Mouse (Mus musculus): Measurements from ENCODE around the gene Miox. TPM values are rescaled to one million over a fixed set of nuclear protein-coding genes. Genes with fewer than 3 reads are reported as not detected.
A peak's percentile ranks its signal among the peaks of the same experiment; 100 is the strongest.

The Miox gene
- polyA plus RNA-seq, 1 experiment from 2014 or later: 2.7 TPM

DNA sequence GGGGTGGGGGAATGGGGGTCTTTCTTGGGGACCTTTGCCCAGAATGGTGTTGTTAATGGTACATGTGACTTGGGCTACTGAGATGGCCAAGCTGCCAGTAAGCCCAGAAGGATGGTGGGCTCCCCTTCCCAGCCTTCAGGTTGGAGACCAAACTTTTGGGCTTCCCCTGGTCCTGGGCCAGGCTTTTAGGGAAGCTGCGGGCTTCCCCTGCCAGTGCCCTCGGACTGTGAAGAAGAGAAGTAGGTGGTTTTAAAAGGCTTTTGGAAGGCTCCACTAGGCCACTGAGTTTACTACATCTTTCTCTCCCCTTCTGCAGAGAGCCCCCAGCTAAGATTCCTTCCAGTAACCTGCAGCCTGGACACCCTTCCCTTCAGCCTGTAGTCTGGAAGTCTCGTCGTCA is 10.5 kb upstream of the Miox start:
- no peak for ATAC-seq (replicated peaks; ENCODE audit: low FRiP score)
- DNase-seq (ENCODE audit: low spot score): no peak
- no peaks in the 10 kb centered on the region for H3K9me3 ChIP-seq (ENCODE audit: control insufficient read depth, low read length)
- peak overlapping the region; percentile 53 for H3K4me3 ChIP-seq (ENCODE audit: low read depth, low read length)
- no peak overlapping the region for H3K27ac ChIP-seq (ENCODE audit: low read depth, low read length)
- peaks cover 7% of the 10 kb centered on the region for H3K4me1 ChIP-seq (replicated peaks; ENCODE audit: control insufficient read depth, insufficient read depth, low read length)
- no peaks in the 10 kb centered on the region for H3K36me3 ChIP-seq (ENCODE audit: control insufficient read depth, insufficient read depth, low read length)
- WGBS: 73% methylated on average over 4 of the region's 4 CpGs
- H3K27me3 ChIP-seq (replicated peaks; ENCODE audit: control insufficient read depth, insufficient read depth, low read length): peaks cover 12% of the 10 kb centered on the region; the same call in 1 of the 2 replicates
- peak overlapping the region; percentile 68 for H3K4me2 ChIP-seq
- peak overlapping the region; percentile 71; the same call in 1 of the 2 replicates for H3K9ac ChIP-seq (ENCODE audit: low read depth, low read length)

- Histone ChIP-seq H3K27ac (ENCODE audit: low read depth, low read length) (no peak overlapping the region), H3K4me2 (no peak overlapping the region), H3K9ac (ENCODE audit: low read depth, low read length) (no peak overlapping the region), H3K4me3 (ENCODE audit: low read depth, low read length) (no peak overlapping the region), H3K9me3 (ENCODE audit: control insufficient read depth, low read length) (no peaks in the 10 kb centered on the region), H3K4me1 (replicated peaks; ENCODE audit: control insufficient read depth, insufficient read depth, low read length) (peaks cover 4% of the 10 kb centered on the region; the same call in 1 of the 2 replicates), H3K27me3 (replicated peaks; ENCODE audit: control insufficient read depth, insufficient read depth, low read length) (peaks cover 12% of the 10 kb centered on the region; the same call in 1 of the 2 replicates), H3K36me3 (ENCODE audit: control insufficient read depth, insufficient read depth, low read length) (no peaks in the 10 kb centered on the region)
- 66% methylated on average over 5 of the region's 5 CpGs for WGBS
- ATAC-seq (replicated peaks; ENCODE audit: low FRiP score) (no peak), DNase-seq (ENCODE audit: low spot score) (no peak)
Observed at GRCm38 (mm10) chr15:89326441-89326840, 7.8 kb upstream of the Miox start.

GRCm38 (mm10) chr15:89334774-89335537 is 758 bp downstream of the Miox start:
- WGBS: 81% methylated on average over 17 of the region's 17 CpGs
- DNase-seq (ENCODE audit: low spot score) (no peak), ATAC-seq (replicated peaks; ENCODE audit: low FRiP score) (no peak)
- Histone ChIP-seq H3K36me3 (ENCODE audit: control insufficient read depth, insufficient read depth, low read length) (no peaks in the 10 kb centered on the region), H3K9me3 (ENCODE audit: control insufficient read depth, low read length) (no peaks in the 10 kb centered on the region), H3K4me2 (no peak overlapping the region), H3K27ac (ENCODE audit: low read depth, low read length) (no peak overlapping the region), H3K4me1 (replicated peaks; ENCODE audit: control insufficient read depth, insufficient read depth, low read length) (no peaks in the 10 kb centered on the region), H3K27me3 (replicated peaks; ENCODE audit: control insufficient read depth, insufficient read depth, low read length) (no peaks in the 10 kb centered on the region), H3K4me3 (ENCODE audit: low read depth, low read length) (no peak overlapping the region), H3K9ac (ENCODE audit: low read depth, low read length) (no peak overlapping the region)

DNA sequence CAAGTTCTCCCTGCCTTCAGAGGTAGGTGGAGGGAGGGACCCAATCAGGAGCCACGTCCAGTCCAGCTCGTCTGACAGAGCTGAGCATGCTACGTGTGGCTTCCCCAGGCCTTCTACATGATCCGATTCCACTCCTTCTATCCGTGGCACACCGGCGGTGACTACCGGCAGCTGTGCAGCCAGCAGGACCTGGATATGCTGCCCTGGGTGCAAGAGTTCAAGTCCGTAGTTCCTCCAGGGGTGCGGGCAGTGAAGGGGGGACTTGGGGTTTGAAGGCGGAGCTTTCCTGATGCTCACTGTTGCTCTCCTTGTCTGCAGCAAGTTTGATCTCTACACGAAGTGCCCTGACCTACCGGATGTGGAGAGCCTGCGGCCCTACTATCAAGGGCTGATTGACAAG is 2.2 kb downstream of the Miox start:
- 0 out of 2 replicates have a peak, but pooled peaks have one; percentile 20 for ATAC-seq (replicated peaks; ENCODE audit: low FRiP score)

GRCm38 (mm10) chr15:89339696-89340095 is 5.5 kb downstream of the Miox start:
- ATAC-seq (replicated peaks; ENCODE audit: low FRiP score): no peak
- Histone ChIP-seq H3K4me2 (no peak overlapping the region), H3K27ac (ENCODE audit: low read depth, low read length) (no peak overlapping the region), H3K36me3 (ENCODE audit: control insufficient read depth, insufficient read depth, low read length) (no peaks in the 10 kb centered on the region), H3K9ac (ENCODE audit: low read depth, low read length) (no peak overlapping the region), H3K9me3 (ENCODE audit: control insufficient read depth, low read length) (no peaks in the 10 kb centered on the region), H3K4me1 (replicated peaks; ENCODE audit: control insufficient read depth, insufficient read depth, low read length) (no peaks in the 10 kb centered on the region), H3K27me3 (replicated peaks; ENCODE audit: control insufficient read depth, insufficient read depth, low read length) (no peaks in the 10 kb centered on the region), H3K4me3 (ENCODE audit: low read depth, low read length) (no peak overlapping the region)
- DNase-seq (ENCODE audit: low spot score): no peak
- 65% methylated on average over 2 of the region's 2 CpGs for WGBS

More for the DNA sequence above, 2.2 kb downstream of the Miox start:
- H3K9me3 ChIP-seq (ENCODE audit: control insufficient read depth, low read length): no peaks in the 10 kb centered on the region
- DNase-seq (ENCODE audit: low spot score): no peak
- no peak overlapping the region for H3K27ac ChIP-seq (ENCODE audit: low read depth, low read length)
- no peaks in the 10 kb centered on the region for H3K4me1 ChIP-seq (replicated peaks; ENCODE audit: control insufficient read depth, insufficient read depth, low read length)
- H3K9ac ChIP-seq (ENCODE audit: low read depth, low read length): no peak overlapping the region
- 74% methylated on average over 14 of the region's 14 CpGs for WGBS
- H3K27me3 ChIP-seq (replicated peaks; ENCODE audit: control insufficient read depth, insufficient read depth, low read length): no peaks in the 10 kb centered on the region
- no peak overlapping the region for H3K4me2 ChIP-seq
- H3K4me3 ChIP-seq (ENCODE audit: low read depth, low read length): no peak overlapping the region
- H3K36me3 ChIP-seq (ENCODE audit: control insufficient read depth, insufficient read depth, low read length): no peaks in the 10 kb centered on the region

DNA sequence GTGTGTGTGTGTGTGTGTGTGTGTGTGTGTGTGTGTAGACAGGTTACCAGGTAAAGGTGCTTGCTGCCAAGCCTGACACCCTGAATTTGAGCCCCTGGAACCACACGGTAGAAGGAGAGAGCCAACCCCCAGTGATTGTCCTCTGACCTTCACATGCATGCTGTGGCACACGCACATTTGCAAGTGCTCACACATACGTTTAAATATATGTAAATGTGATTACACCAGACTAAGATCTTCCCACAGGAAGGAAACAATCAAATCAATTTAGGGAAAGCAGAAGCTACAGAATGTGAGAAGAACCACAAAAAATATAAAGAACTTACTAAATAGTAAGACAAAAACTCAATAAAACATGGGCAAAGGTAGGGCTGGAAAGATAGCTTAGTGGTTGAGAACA is 5.9 kb downstream of the Miox start:
- H3K4me1 ChIP-seq (replicated peaks; ENCODE audit: control insufficient read depth, insufficient read depth, low read length): no peaks in the 10 kb centered on the region
- WGBS: 75% methylated on average over 3 of the region's 3 CpGs
- DNase-seq (ENCODE audit: low spot score) (no peak), ATAC-seq (replicated peaks; ENCODE audit: low FRiP score) (no peak)
- H3K4me2 ChIP-seq: no peak overlapping the region
- H3K9ac ChIP-seq (ENCODE audit: low read depth, low read length): no peak overlapping the region
- H3K36me3 ChIP-seq (ENCODE audit: control insufficient read depth, insufficient read depth, low read length): no peaks in the 10 kb centered on the region
- H3K9me3 ChIP-seq (ENCODE audit: control insufficient read depth, low read length): no peaks in the 10 kb centered on the region
- H3K27me3 ChIP-seq (replicated peaks; ENCODE audit: control insufficient read depth, insufficient read depth, low read length): no peaks in the 10 kb centered on the region
- no peak overlapping the region for H3K4me3 ChIP-seq (ENCODE audit: low read depth, low read length)
- H3K27ac ChIP-seq (ENCODE audit: low read depth, low read length): no peak overlapping the region

GRCm38 (mm10) chr15:89341678-89342077 is 7.5 kb downstream of the Miox start:
- 60% methylated on average over 1 of the region's 1 CpGs for WGBS
- ATAC-seq (replicated peaks; ENCODE audit: low FRiP score) (no peak), DNase-seq (ENCODE audit: low spot score) (no peak)

DNA sequence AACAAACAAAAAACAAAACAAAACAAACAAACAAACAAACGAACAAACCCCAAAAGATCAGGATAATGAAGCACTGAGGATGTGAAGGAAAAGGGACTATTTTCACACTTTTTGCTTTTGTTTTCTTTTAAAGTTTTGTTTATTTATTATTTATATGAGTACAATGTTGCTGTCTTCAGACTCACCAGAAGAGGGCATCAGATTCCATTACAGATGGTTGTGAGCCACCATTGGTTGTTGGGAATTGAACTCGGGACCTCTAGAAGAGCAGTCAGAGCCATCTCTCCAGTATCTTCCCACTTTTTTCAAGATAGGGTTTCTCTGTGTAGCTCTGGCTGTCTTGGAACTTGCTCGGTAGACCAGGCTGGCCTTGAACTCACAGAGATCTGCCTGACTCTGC is 9.1 kb downstream of the Miox start:
- Histone ChIP-seq H3K4me3 (ENCODE audit: low read depth, low read length) (no peak overlapping the region), H3K9ac (ENCODE audit: low read depth, low read length) (no peak overlapping the region), H3K36me3 (ENCODE audit: control insufficient read depth, insufficient read depth, low read length) (0 out of 2 replicates have a peak, but pooled peaks cover 2% of the 10 kb centered on the region), H3K9me3 (ENCODE audit: control insufficient read depth, low read length) (no peaks in the 10 kb centered on the region), H3K27ac (ENCODE audit: low read depth, low read length) (no peak overlapping the region), H3K4me1 (replicated peaks; ENCODE audit: control insufficient read depth, insufficient read depth, low read length) (no peaks in the 10 kb centered on the region), H3K4me2 (no peak overlapping the region), H3K27me3 (replicated peaks; ENCODE audit: control insufficient read depth, insufficient read depth, low read length) (no peaks in the 10 kb centered on the region)
- DNase-seq (ENCODE audit: low spot score) (no peak), ATAC-seq (replicated peaks; ENCODE audit: low FRiP score) (no peak)
- WGBS: 74% methylated on average over 3 of the region's 3 CpGs

More at GRCm38 (mm10) chr15:89341678-89342077, 7.5 kb downstream of the Miox start:
- Histone ChIP-seq H3K9me3 (ENCODE audit: control insufficient read depth, low read length) (no peaks in the 10 kb centered on the region), H3K36me3 (ENCODE audit: control insufficient read depth, insufficient read depth, low read length) (no peaks in the 10 kb centered on the region), H3K27ac (ENCODE audit: low read depth, low read length) (no peak overlapping the region), H3K4me3 (ENCODE audit: low read depth, low read length) (no peak overlapping the region), H3K27me3 (replicated peaks; ENCODE audit: control insufficient read depth, insufficient read depth, low read length) (no peaks in the 10 kb centered on the region), H3K4me1 (replicated peaks; ENCODE audit: control insufficient read depth, insufficient read depth, low read length) (no peaks in the 10 kb centered on the region), H3K9ac (ENCODE audit: low read depth, low read length) (no peak overlapping the region), H3K4me2 (no peak overlapping the region)

- 80% methylated on average over 5 of the region's 5 CpGs for WGBS
- DNase-seq (ENCODE audit: low spot score): no peak
Observed at GRCm38 (mm10) chr15:89350447-89350846, 16.2 kb downstream of the Miox start.

More at GRCm38 (mm10) chr15:89350447-89350846, 16.2 kb downstream of the Miox start:
- peaks cover 39% of the 10 kb centered on the region for H3K36me3 ChIP-seq (ENCODE audit: control insufficient read depth, insufficient read depth, low read length)
- H3K9me3 ChIP-seq (ENCODE audit: control insufficient read depth, low read length): no peaks in the 10 kb centered on the region
- no peak overlapping the region for H3K27ac ChIP-seq (ENCODE audit: low read depth, low read length)
- peaks cover 9% of the 10 kb centered on the region for H3K4me1 ChIP-seq (replicated peaks; ENCODE audit: control insufficient read depth, insufficient read depth, low read length)
- no peak overlapping the region for H3K9ac ChIP-seq (ENCODE audit: low read depth, low read length)
- ATAC-seq (replicated peaks; ENCODE audit: low FRiP score): no peak
- no peak overlapping the region for H3K4me2 ChIP-seq
- H3K4me3 ChIP-seq (ENCODE audit: low read depth, low read length): no peak overlapping the region
- no peaks in the 10 kb centered on the region for H3K27me3 ChIP-seq (replicated peaks; ENCODE audit: control insufficient read depth, insufficient read depth, low read length)

Data from liver, embryonic 11.5 days (tissue).